Mouse (Mus musculus) E14TG2a.4 (cell line): ENCODE data around the gene Ints14.

Experiments used
- CTCF ChIP-seq: conservative IDR thresholded peaks from 2 replicates; pipeline ENCODE4 v1.5.1; 2014; ENCODE audit warnings: low read length
- NANOG ChIP-seq: IDR thresholded peaks from 2 replicates; pipeline ENCODE4 v1.6.1; 2014; ENCODE audit warnings: borderline replicate concordance, low read length, mixed read lengths
- POU5F1 ChIP-seq: IDR thresholded peaks from 2 replicates; pipeline ENCODE4 v1.6.1; 2014; ENCODE audit warnings: low read length, borderline replicate concordance

GRCm38 (mm10) chr9:64943997-64944396 lies 16.7 kb upstream of the Ints14 start:
- TF ChIP-seq CTCF (no peak), NANOG (no peak), POU5F1 (no peak)
